Mouse (Mus musculus): ENCODE measurements around the gene Helz2. TPM values are rescaled to one million over a fixed set of nuclear protein-coding genes. Genes with fewer than 3 reads are reported as not detected.

Helz2 gene
- polyA plus RNA-seq, 1 experiment, result 4.6 TPM

GRCm38 (mm10) chr2:181180898-181181297, 60.9 kb downstream of the Helz2 start:
- Histone ChIP-seq H3K36me3 (ENCODE audit: control insufficient read depth, insufficient read depth) (no peaks in the 10 kb centered on the region), H3ac (ENCODE audit: control insufficient read depth, insufficient read length) (no peak overlapping the region), H3K27me3 (ENCODE audit: control insufficient read depth, insufficient read depth, insufficient read length) (peaks cover 12% of the 10 kb centered on the region), H3K4me3 (no peak overlapping the region), H3K4me2 (ENCODE audit: low read depth) (no peak overlapping the region), H3K79me2 (ENCODE audit: control insufficient read depth, insufficient read depth) (no peaks in the 10 kb centered on the region)
- no peak for TF ChIP-seq TCF3 (IDR thresholded peaks at IDR 0.05; ENCODE audit: insufficient read length, low read depth)

DNA sequence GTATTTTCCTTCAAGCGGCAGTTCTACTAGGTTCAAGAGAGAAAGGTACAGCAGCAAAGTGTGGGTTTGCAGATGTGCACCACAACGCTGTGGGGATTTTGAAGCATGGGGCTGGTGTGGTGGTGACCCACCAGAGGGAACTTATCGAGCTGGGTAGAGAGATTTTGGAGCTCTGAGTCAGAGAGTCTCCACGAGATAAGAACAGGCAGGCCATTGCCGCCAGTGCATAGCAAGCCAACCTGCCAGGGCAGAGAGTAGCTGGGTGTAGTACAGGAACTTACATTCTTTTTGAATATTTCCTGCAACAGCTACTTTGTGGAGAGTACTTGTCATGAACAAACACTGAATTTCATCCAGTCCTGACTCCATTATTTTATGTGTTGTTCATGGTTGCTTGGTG, 63.4 kb downstream of the Helz2 start:
- H3K36me3 ChIP-seq (ENCODE audit: control insufficient read depth, insufficient read depth), result no peaks in the 10 kb centered on the region

GRCm38 (mm10) chr2:181178015-181178414, 63.8 kb downstream of the Helz2 start:
- Histone ChIP-seq H3ac (ENCODE audit: control insufficient read depth, insufficient read length) (no peak overlapping the region), H3K79me2 (ENCODE audit: control insufficient read depth, insufficient read depth) (no peaks in the 10 kb centered on the region), H3K27me3 (ENCODE audit: control insufficient read depth, insufficient read depth, insufficient read length) (peaks cover 12% of the 10 kb centered on the region), H3K36me3 (ENCODE audit: control insufficient read depth, insufficient read depth) (no peaks in the 10 kb centered on the region), H3K4me2 (ENCODE audit: low read depth) (no peak overlapping the region), H3K4me3 (no peak overlapping the region)
- TF ChIP-seq USF1 (IDR thresholded peaks at IDR 0.05; ENCODE audit: low read depth) (no peak), MAX (IDR thresholded peaks at IDR 0.05; ENCODE audit: low read depth) (no peak), E2F4 (IDR thresholded peaks at IDR 0.05; ENCODE audit: insufficient read depth) (no peak), TCF12 (IDR thresholded peaks at IDR 0.05; ENCODE audit: insufficient read depth, poor library complexity, severe bottlenecking) (no peak), POLR2AphosphoS2 (IDR thresholded peaks at IDR 0.05; ENCODE audit: insufficient read length, low read depth) (no peak), MYOG (IDR thresholded peaks at IDR 0.05; ENCODE audit: control insufficient read depth in 1 of 3, insufficient read depth in 1 of 3, insufficient read length in 2 of 3, low read depth in 2 of 3) (no peak)

More for the DNA sequence above, 63.4 kb downstream of the Helz2 start:
- TF ChIP-seq REST (IDR thresholded peaks at IDR 0.05; ENCODE audit: insufficient read depth, insufficient read length) (no peak), MAX (IDR thresholded peaks at IDR 0.05; ENCODE audit: low read depth) (no peak), USF1 (IDR thresholded peaks at IDR 0.05; ENCODE audit: low read depth) (no peak), POLR2A (IDR thresholded peaks at IDR 0.05; ENCODE audit: insufficient read length, low read depth) (no peak), TCF3 (IDR thresholded peaks at IDR 0.05; ENCODE audit: insufficient read length, low read depth) (no peak), MYOG (IDR thresholded peaks at IDR 0.05; ENCODE audit: control insufficient read depth in 1 of 3, insufficient read depth in 1 of 3, insufficient read length in 2 of 3, low read depth in 2 of 3) (no peak)
- Histone ChIP-seq H3K27me3 (ENCODE audit: control insufficient read depth, insufficient read depth, insufficient read length) (peaks cover 12% of the 10 kb centered on the region), H3K79me2 (ENCODE audit: control insufficient read depth, insufficient read depth) (no peaks in the 10 kb centered on the region), H3K4me3 (no peak overlapping the region), H3ac (ENCODE audit: control insufficient read depth, insufficient read length) (no peak overlapping the region), H3K4me2 (ENCODE audit: low read depth) (no peak overlapping the region)

Other genes with a start within 250 kb of the Helz2 start
- not detected for gene Chrna4, start 198.5 kb downstream of the Helz2 start, polyA plus RNA-seq (2012; fragmentation: generic; extraction: Trizol)
- gene Kcnq2, start 106.7 kb downstream of the Helz2 start, polyA plus RNA-seq (2012; fragmentation: generic; extraction: Trizol), result not detected
- gene Eef1a2, start 85.0 kb downstream of the Helz2 start, polyA plus RNA-seq (2012; fragmentation: generic; extraction: Trizol), result 0.60 TPM
- 43.4 TPM for gene Ppdpf, start 54.8 kb downstream of the Helz2 start, polyA plus RNA-seq (2012; fragmentation: generic; extraction: Trizol)
- 0.01 TPM for gene Ptk6, start 39.2 kb downstream of the Helz2 start, polyA plus RNA-seq (2012; fragmentation: generic; extraction: Trizol)
- not detected for gene Srms, start 28.8 kb downstream of the Helz2 start, polyA plus RNA-seq (2012; fragmentation: generic; extraction: Trizol)
- not detected for gene Fndc11, start 22.0 kb downstream of the Helz2 start, polyA plus RNA-seq (2012; fragmentation: generic; extraction: Trizol)
- gene Gmeb2, start 46.0 kb upstream of the Helz2 start, polyA plus RNA-seq (2012; fragmentation: generic; extraction: Trizol), result 11.0 TPM
- gene Stmn3, start 72.5 kb upstream of the Helz2 start, polyA plus RNA-seq (2012; fragmentation: generic; extraction: Trizol), result 0.07 TPM
- gene Rtel1, start 77.7 kb upstream of the Helz2 start, polyA plus RNA-seq (2012; fragmentation: generic; extraction: Trizol), result 23.6 TPM
- gene Zgpat, start 122.9 kb upstream of the Helz2 start, polyA plus RNA-seq (2012; fragmentation: generic; extraction: Trizol), result 21.7 TPM
- 48.8 TPM for gene Arfrp1, start 123.4 kb upstream of the Helz2 start, polyA plus RNA-seq (2012; fragmentation: generic; extraction: Trizol)
- 8.2 TPM for gene Lime1, start 138.1 kb upstream of the Helz2 start, polyA plus RNA-seq (2012; fragmentation: generic; extraction: Trizol)
- 1.3 TPM for gene Zbtb46, start 217.4 kb upstream of the Helz2 start, polyA plus RNA-seq (2012; fragmentation: generic; extraction: Trizol)